12 mouse cellular contexts compared by ENCODE assay signal in genomic region chr15:12284794-12285534, GRCm38 (mm10). TPM values are rescaled to one million over a fixed set of nuclear protein-coding genes. Genes with fewer than 3 reads are reported as not detected.
DNase-seq lines count a peak whose midpoint lies in the region; ATAC-seq and TF ChIP-seq lines count a peak whose summit lies in the region.
"Had no signal": no experiment of that assay in that cellular context is flagged by ENCODE, and none has a peak within 500 bp of the region (broad histone marks: within the 10 kb centered on the region; RNA-seq: fewer than 3 reads in every experiment).

No protein-coding gene starts in this region.

- H3K9me3 ChIP-seq in forebrain, postnatal 0 days (ENCODE audit: low read length) = no peaks in the 10 kb centered on the region
- H3K9me3 ChIP-seq in forebrain, embryonic 13.5 days (replicated peaks) = no peaks in the 10 kb centered on the region
- H3K9me3 ChIP-seq in midbrain, embryonic 16.5 days (replicated peaks; ENCODE audit: control insufficient read depth, low read length, poor library complexity, severe bottlenecking) = no peaks in the 10 kb centered on the region; the same call in 1 of the 2 replicates
- no peaks in the 10 kb centered on the region for H3K9me3 ChIP-seq in midbrain, embryonic 15.5 days
- no peaks in the 10 kb centered on the region for H3K9me3 ChIP-seq in limb, embryonic 15.5 days

- H3K27ac ChIP-seq in forebrain, postnatal 0 days (ENCODE audit: low read depth, low read length) = no peak overlapping the region
- no peak overlapping the region for H3K27ac ChIP-seq in forebrain, embryonic 13.5 days
- H3K27ac ChIP-seq in midbrain, embryonic 16.5 days (ENCODE audit: low read length) = no peak overlapping the region
- no peak overlapping the region for H3K27ac ChIP-seq in midbrain, embryonic 15.5 days
- H3K27ac ChIP-seq in limb, embryonic 15.5 days = peak overlapping the region; percentile 77
- H3K27ac ChIP-seq: left cerebral cortex, adult 2 months; midbrain, embryonic 12.5 days had no signal

- H3K4me3 ChIP-seq in forebrain, postnatal 0 days (ENCODE audit: low read depth, low read length) = no peak overlapping the region
- no peak overlapping the region for H3K4me3 ChIP-seq in forebrain, embryonic 13.5 days
- no peak overlapping the region for H3K4me3 ChIP-seq in midbrain, embryonic 16.5 days (ENCODE audit: low read depth, low read length)
- H3K4me3 ChIP-seq in midbrain, embryonic 15.5 days = no peak overlapping the region
- H3K4me3 ChIP-seq in limb, embryonic 15.5 days = no peak overlapping the region
- H3K4me3 ChIP-seq: left cerebral cortex, adult 2 months; midbrain, embryonic 12.5 days had no signal

- H3K27me3 ChIP-seq in forebrain, postnatal 0 days (ENCODE audit: insufficient read depth, low read length) = no peaks in the 10 kb centered on the region
- H3K27me3 ChIP-seq in forebrain, embryonic 13.5 days = no peaks in the 10 kb centered on the region
- no peaks in the 10 kb centered on the region for H3K27me3 ChIP-seq in midbrain, embryonic 16.5 days (ENCODE audit: control insufficient read depth, insufficient read depth, low read depth, low read length)
- no peaks in the 10 kb centered on the region for H3K27me3 ChIP-seq in midbrain, embryonic 15.5 days (replicated peaks)
- no peaks in the 10 kb centered on the region for H3K27me3 ChIP-seq in limb, embryonic 15.5 days
- H3K27me3 ChIP-seq: midbrain, embryonic 12.5 days had no signal

- 74% methylated on average over 6 of the region's 6 CpGs for WGBS in forebrain, postnatal 0 days
- WGBS in forebrain, embryonic 13.5 days = 91% methylated on average over 6 of the region's 6 CpGs
- WGBS in midbrain, embryonic 16.5 days = 81% methylated on average over 6 of the region's 6 CpGs
- 80% methylated on average over 6 of the region's 6 CpGs for WGBS in midbrain, embryonic 15.5 days
- WGBS in limb, embryonic 15.5 days = 59% methylated on average over 6 of the region's 6 CpGs

- no peak for TF ChIP-seq CTCF in forebrain, postnatal 0 days (IDR thresholded peaks at IDR 0.05; ENCODE audit: low read depth)

- peak; percentile 19 for DNase-seq in forebrain, postnatal 0 days
- peak; percentile 13 to 24 for DNase-seq in thymus, postnatal 10 days (ENCODE audit: low spot score in 2 of 2)
- DNase-seq in testis, postnatal 14 days (ENCODE audit: low spot score) = no peak
- DNase-seq: cerebellum, adult 8-10 months had no signal

- no peaks in the 10 kb centered on the region for H3K36me3 ChIP-seq in forebrain, postnatal 0 days (ENCODE audit: insufficient read depth)
- no peaks in the 10 kb centered on the region for H3K36me3 ChIP-seq in forebrain, embryonic 13.5 days (ENCODE audit: poor library complexity, severe bottlenecking)
- H3K36me3 ChIP-seq in midbrain, embryonic 16.5 days (ENCODE audit: control insufficient read depth, insufficient read depth, low read length) = no peaks in the 10 kb centered on the region
- no peaks in the 10 kb centered on the region for H3K36me3 ChIP-seq in midbrain, embryonic 15.5 days (replicated peaks)
- no peaks in the 10 kb centered on the region for H3K36me3 ChIP-seq in limb, embryonic 15.5 days
- H3K36me3 ChIP-seq: midbrain, embryonic 12.5 days had no signal

- no peak overlapping the region for H3K4me2 ChIP-seq in forebrain, postnatal 0 days (ENCODE audit: low read depth)
- no peak overlapping the region for H3K4me2 ChIP-seq in forebrain, embryonic 13.5 days
- H3K4me2 ChIP-seq in midbrain, embryonic 16.5 days (ENCODE audit: low read length) = no peak overlapping the region
- H3K4me2 ChIP-seq in midbrain, embryonic 15.5 days = no peak overlapping the region
- H3K4me2 ChIP-seq in limb, embryonic 15.5 days = no peak overlapping the region
- H3K4me2 ChIP-seq: midbrain, embryonic 12.5 days had no signal

- no peaks in the 10 kb centered on the region for H3K4me1 ChIP-seq in forebrain, postnatal 0 days (ENCODE audit: insufficient read depth)
- no peaks in the 10 kb centered on the region for H3K4me1 ChIP-seq in forebrain, embryonic 13.5 days
- H3K4me1 ChIP-seq in midbrain, embryonic 16.5 days (ENCODE audit: control insufficient read depth, insufficient read depth, low read length) = no peaks in the 10 kb centered on the region
- H3K4me1 ChIP-seq in midbrain, embryonic 15.5 days = no peaks in the 10 kb centered on the region
- H3K4me1 ChIP-seq in limb, embryonic 15.5 days = peaks cover 4% of the 10 kb centered on the region; the same call in 1 of the 2 replicates
- H3K4me1 ChIP-seq: midbrain, embryonic 12.5 days had no signal

- ATAC-seq in forebrain, postnatal 0 days = peak; percentile 68
- ATAC-seq in forebrain, embryonic 13.5 days = no peak
- peak; percentile 25; the same call in 1 of the 2 replicates for ATAC-seq in midbrain, embryonic 16.5 days
- ATAC-seq in midbrain, embryonic 15.5 days (replicated peaks) = no peak
- peak; percentile 70 for ATAC-seq in limb, embryonic 15.5 days (ENCODE audit: insufficient number of reproducible peaks, low FRiP score, low TSS enrichment, low read depth)
- ATAC-seq in monocyte, adult 5-6 weeks (replicated peaks; ENCODE audit: insufficient number of reproducible peaks, low FRiP score, low TSS enrichment, poor library complexity, severe bottlenecking) = no peak
- ATAC-seq: forebrain, embryonic 16.5 days had no signal

- H3K9ac ChIP-seq in forebrain, postnatal 0 days = no peak overlapping the region
- H3K9ac ChIP-seq in forebrain, embryonic 13.5 days = no peak overlapping the region
- no peak overlapping the region for H3K9ac ChIP-seq in midbrain, embryonic 16.5 days (ENCODE audit: low read depth, low read length)
- no peak overlapping the region for H3K9ac ChIP-seq in midbrain, embryonic 15.5 days
- H3K9ac ChIP-seq in limb, embryonic 15.5 days = no peak overlapping the region
- H3K9ac ChIP-seq: midbrain, embryonic 12.5 days had no signal

RNA-seq across cellular contexts. Expression of gene Golph3, which starts 36.3 kb away (rescaled TPM):
- total RNA-seq in forebrain, postnatal 0 days (2014; rRNA removed) = 78.5 and 106 TPM in 2 replicates
- polyA plus RNA-seq in forebrain, postnatal 0 days (2015; fragmentation: Nextera tagmentation; extraction: Ambion mirVana) = 45.0 and 51.3 TPM in 2 replicates
- polyA plus RNA-seq in forebrain, embryonic 13.5 days (2015; fragmentation: Nextera tagmentation; extraction: Ambion mirVana) = 62.4 and 63.8 TPM in 2 replicates
- polyA plus RNA-seq in midbrain, embryonic 16.5 days (2015; fragmentation: Nextera tagmentation; extraction: Ambion mirVana) = 61.6 and 61.7 TPM in 2 replicates
- 62.6 and 64.8 TPM in 2 replicates for polyA plus RNA-seq in midbrain, embryonic 15.5 days (2015; fragmentation: Nextera tagmentation; extraction: Ambion mirVana)
- 78.0 and 87.2 TPM in 2 replicates for polyA plus RNA-seq in limb, embryonic 15.5 days (2015; fragmentation: Nextera tagmentation; extraction: Ambion mirVana)
- total RNA-seq in monocyte, adult 5-6 weeks (2017) = 96.4 to 118 TPM (median 109 TPM) in 3 replicates

RNA-seq across cellular contexts. Expression of gene 1810049J17Rik, which starts 36.7 kb away (rescaled TPM):
- total RNA-seq in forebrain, postnatal 0 days (2014; rRNA removed) = not detected in 2 replicates
- polyA plus RNA-seq in forebrain, postnatal 0 days (2015; fragmentation: Nextera tagmentation; extraction: Ambion mirVana) = 0.72 and 2.1 TPM in 2 replicates
- 0.81 TPM in 1 of 2 replicates, not detected in the other for polyA plus RNA-seq in forebrain, embryonic 13.5 days (2015; fragmentation: Nextera tagmentation; extraction: Ambion mirVana)
- polyA plus RNA-seq in midbrain, embryonic 16.5 days (2015; fragmentation: Nextera tagmentation; extraction: Ambion mirVana) = not detected in 2 replicates
- polyA plus RNA-seq in midbrain, embryonic 15.5 days (2015; fragmentation: Nextera tagmentation; extraction: Ambion mirVana) = 1.1 TPM in 2 replicates
- 0.59 and 0.89 TPM in 2 replicates for polyA plus RNA-seq in limb, embryonic 15.5 days (2015; fragmentation: Nextera tagmentation; extraction: Ambion mirVana)
- total RNA-seq in monocyte, adult 5-6 weeks (2017) = 1.7 TPM in 1 of 3 replicates, not detected in the others
- polyA plus RNA-seq: forebrain, embryonic 16.5 days had no signal

Comparison
In these comparisons a context has a peak if more than half of its experiments do, and no peak if none do; other contexts are left out.
1. ATAC-seq: peak in forebrain, postnatal 0 days (single experiment), midbrain, embryonic 16.5 days (single experiment) and limb, embryonic 15.5 days (single experiment); none in forebrain, embryonic 13.5 days (single experiment), midbrain, embryonic 15.5 days (single experiment) and monocyte, adult 5-6 weeks (single experiment).